Mouse (Mus musculus) gastrocnemius, adult 8-10 months (tissue): Measurements from ENCODE around the gene Ppil1. TPM values are rescaled to one million over a fixed set of nuclear protein-coding genes. Genes with fewer than 3 reads are reported as not detected.

Source experiments
- DNase-seq, 2 experiments: peaks; one replicate each; pipeline ENCODE4 v3.0.0; 2022; ENCODE audit warnings: low spot score in 2 of 2
- total RNA-seq, 4 experiments: library from RNA; stranded (reverse); gene quantifications; 2 replicates each; pipeline ENCODE4 v1.2.4; 2022

Ppil1 gene
- total RNA-seq, 4 experiments from 2014 or later, result 4.8 to 8.3 (median 6.7) TPM

DNA sequence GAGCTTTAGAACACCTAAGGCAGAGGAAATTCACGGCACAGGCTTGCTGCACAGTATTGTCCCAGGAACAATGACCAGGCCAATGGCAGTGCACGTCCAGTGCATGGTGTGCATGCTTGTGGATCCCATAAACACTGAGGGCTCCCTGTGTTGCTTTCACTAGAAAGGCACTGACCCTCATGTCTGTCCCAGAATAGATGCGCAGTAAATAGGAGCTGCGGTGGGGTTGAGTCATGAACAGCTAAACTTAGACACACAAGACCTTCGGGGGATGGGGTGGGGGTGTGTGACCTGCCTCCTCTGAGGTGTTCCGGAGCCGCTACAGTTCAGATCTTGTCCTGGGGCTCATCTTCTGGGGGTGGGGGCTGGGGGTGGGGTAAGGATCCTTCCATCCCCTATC is 57.9 kb downstream of the Ppil1 start:
- DNase-seq, result peak; percentile 12 to 19

DNA sequence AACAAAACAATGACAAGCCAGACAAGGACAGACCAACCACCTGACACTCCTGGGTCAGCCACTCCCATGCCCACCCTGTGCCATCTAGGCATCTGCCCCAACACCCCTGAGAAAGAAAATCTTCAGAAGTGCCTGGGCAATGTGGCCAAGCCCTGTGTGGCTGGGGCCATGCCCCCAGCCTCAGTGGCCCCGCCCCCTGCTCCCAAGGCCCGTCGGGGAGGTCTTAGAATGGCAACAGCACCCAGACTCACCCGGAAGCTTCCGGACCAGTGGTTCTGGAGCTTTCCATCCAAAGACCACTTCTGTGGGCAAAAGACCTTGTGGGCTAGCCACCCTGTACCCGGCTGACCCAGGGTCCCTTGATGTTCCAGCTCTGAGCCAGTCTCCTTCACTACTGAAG is 61.4 kb downstream of the Ppil1 start:
- DNase-seq, result no peak

Other genes with a start within 250 kb of the Ppil1 start
- 10 to 100 TPM; 29.4 to 43.1 (median 37.1) TPM for gene Srsf3, start 231.6 kb downstream of the Ppil1 start, total RNA-seq
- gene Cdkn1a, start 173.2 kb downstream of the Ppil1 start, total RNA-seq, result 10 to 100 TPM in 3 of 4 experiments, 1 to 10 TPM in 1; 9.8 to 33.8 (median 12.1) TPM
- under 1 TPM in 3 of 4 experiments, not detected in 1; 0.24 to 0.61 (median 0.56) TPM for gene Rab44, start 150.0 kb downstream of the Ppil1 start, total RNA-seq
- not detected for gene Cpne5, start 26.0 kb downstream of the Ppil1 start, total RNA-seq
- gene BC004004, start 4.6 kb upstream of the Ppil1 start, total RNA-seq, result 100 to 1,000 TPM; 107 to 140 (median 126) TPM
- 10 to 100 TPM; 12.3 to 27.4 (median 16.7) TPM for gene Pi16, start 53.5 kb upstream of the Ppil1 start, total RNA-seq
- 10 to 100 TPM; 74.1 to 82.3 (median 80.3) TPM for gene Mtch1, start 83.7 kb upstream of the Ppil1 start, total RNA-seq
- 1 to 10 TPM in 1 of 4 experiments, under 1 TPM in 3; 0.38 to 1.0 (median 0.67) TPM for gene Fgd2, start 96.7 kb upstream of the Ppil1 start, total RNA-seq
- 10 to 100 TPM in 2 of 4 experiments, 1 to 10 TPM in 2; 8.6 to 18.9 (median 11.3) TPM for gene Pim1, start 226.6 kb upstream of the Ppil1 start, total RNA-seq